Mouse (Mus musculus) neural tube, embryonic 14.5 days (tissue): ENCODE results near the gene Taar6. TPM values are rescaled to one million over a fixed set of nuclear protein-coding genes. Genes with fewer than 3 reads are reported as not detected.

Experiments
- ATAC-seq: fragments of 200-750 bp; cut with Nextera tagmentation; 2 replicates; pipeline ENCODE4 v1.8.0; 2017; ENCODE audit warnings: low read depth, mild to moderate bottlenecking, moderate TSS enrichment, moderate library complexity
- H3K27ac ChIP-seq: fragments of 300-500 bp; sonication (generic); 2 replicates; pipeline ENCODE4 v1.5.1; 2014; ENCODE audit warnings: low read depth, mild to moderate bottlenecking, control low read depth, low read length, moderate library complexity, mixed read lengths
- H3K27me3 ChIP-seq: fragments of 300-500 bp; sonication (generic); 2 replicates; pipeline ENCODE4 v1.6.1; 2014; ENCODE audit warnings: low read length; ENCODE audit not compliant: control insufficient read depth, insufficient read depth
- H3K36me3 ChIP-seq: fragments of 300-500 bp; sonication (generic); 2 replicates; pipeline ENCODE4 v1.6.1; 2014; ENCODE audit warnings: low read length, mixed read lengths; ENCODE audit not compliant: control insufficient read depth, insufficient read depth
- H3K4me1 ChIP-seq: fragments of 300-500 bp; sonication (generic); 2 replicates; pipeline ENCODE4 v1.6.1; 2014; ENCODE audit warnings: low read length; ENCODE audit not compliant: control insufficient read depth, insufficient read depth
- H3K4me2 ChIP-seq: fragments of 300-500 bp; sonication (generic); 2 replicates; pipeline ENCODE4 v1.6.1; 2014; ENCODE audit warnings: mild to moderate bottlenecking, low read depth, low read length, control low read depth
- H3K4me3 ChIP-seq: fragments of 300-500 bp; sonication (generic); 2 replicates; pipeline ENCODE4 v1.5.1; 2014; ENCODE audit warnings: low read depth, low read length, control low read depth, mixed read lengths
- H3K9ac ChIP-seq: fragments of 300-500 bp; sonication (generic); replicated peaks from 2 replicates; pipeline ENCODE4 v1.6.1; 2014; ENCODE audit warnings: low read depth, mild to moderate bottlenecking, control low read depth, low read length, mixed read lengths
- H3K9me3 ChIP-seq: fragments of 300-500 bp; sonication (generic); 2 replicates; pipeline ENCODE4 v1.6.1; 2016; ENCODE audit warnings: low read length; ENCODE audit not compliant: control insufficient read depth
- WGBS: fragments of 180-500 bp; shearing (Covaris S2); extraction: QIAGEN DNeasy Blood & Tissue Kit; methylation state at CpG from one replicate; pipeline ENCODE4 v1.1.7; 2014; 5-methylcytosine and 5-hydroxymethylcytosine counted together
- polyA plus RNA-seq: library from polyadenylated mRNA; unstranded; fragments of >200 nt; fragmentation: Nextera tagmentation; extraction: Ambion mirVana; gene quantifications from 2 replicates; pipeline ENCODE4 v1.2.1, GENCODE M21; 2014

Taar6 gene
- polyA plus RNA-seq, 1 experiment from 2014 or later = not detected

DNA sequence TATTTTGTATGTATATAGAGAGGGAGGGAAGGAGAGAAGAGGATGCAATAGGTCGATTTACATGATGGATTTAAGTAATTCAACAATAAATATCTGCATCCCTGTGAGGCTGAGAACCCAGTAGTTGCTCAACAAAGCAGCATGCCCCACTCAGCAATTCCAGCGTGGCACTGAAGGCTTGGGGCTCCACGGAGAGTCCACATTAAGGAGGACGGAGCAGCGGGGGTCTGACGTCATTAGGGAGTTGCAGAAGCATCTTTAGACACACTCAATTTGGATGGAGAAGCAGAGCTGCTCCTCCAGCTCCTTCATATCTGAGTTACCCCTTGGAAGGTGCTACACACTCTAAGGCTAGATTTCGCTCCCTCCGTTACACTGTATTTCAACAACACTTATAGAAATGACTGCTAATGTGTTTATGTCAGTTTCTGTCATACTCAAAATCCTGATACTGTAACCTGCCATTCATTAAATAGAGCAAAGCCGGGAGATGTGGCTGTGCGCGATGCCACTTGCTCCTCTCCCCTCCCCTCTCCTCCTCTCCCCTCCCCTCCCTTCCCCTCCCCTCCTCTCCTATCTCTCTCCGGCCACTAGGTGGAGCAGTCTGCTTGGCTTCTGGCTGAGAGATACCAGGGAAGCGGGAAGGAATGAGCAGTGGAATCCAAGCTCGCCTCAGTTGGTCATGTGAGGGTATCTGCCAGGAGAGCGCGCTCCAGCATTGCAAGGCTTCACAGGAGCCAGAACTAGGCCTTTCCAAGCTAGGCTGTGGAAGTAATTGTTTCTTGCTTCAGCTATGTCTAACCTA, 6.3 kb downstream of the Taar6 start:
- peak; percentile 83 for ATAC-seq

DNA sequence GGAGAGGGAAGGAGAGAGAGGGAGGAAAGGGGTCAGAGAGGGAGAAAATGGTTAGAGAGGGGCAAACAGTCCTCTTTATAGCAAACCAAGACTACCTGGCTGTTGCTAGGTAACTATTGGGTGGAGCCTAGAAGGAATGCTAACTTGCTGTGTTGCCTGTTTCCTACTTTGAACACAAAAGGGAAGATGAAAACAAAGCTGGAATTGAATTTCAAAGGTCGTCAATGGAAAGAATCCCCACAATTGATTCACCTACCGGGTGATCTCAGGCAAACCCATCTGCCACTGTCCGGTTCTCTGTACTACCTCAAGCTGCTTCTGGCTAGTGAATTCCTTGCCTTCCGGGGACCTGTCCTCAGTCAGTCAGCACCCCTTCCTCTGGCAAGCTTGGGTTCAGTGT, 7.5 kb downstream of the Taar6 start:
- WGBS = 40% methylated on average over 4 of the region's 4 CpGs
- ATAC-seq = no peak

More for the DNA sequence above, 6.3 kb downstream of the Taar6 start:
- H3K9me3 ChIP-seq = no peaks in the 10 kb centered on the region
- 44% methylated on average over 16 of the region's 16 CpGs for WGBS
- H3K4me3 ChIP-seq = no peak overlapping the region
- H3K36me3 ChIP-seq = no peaks in the 10 kb centered on the region
- no peak overlapping the region for H3K9ac ChIP-seq
- no peak overlapping the region for H3K4me2 ChIP-seq
- no peak overlapping the region for H3K27ac ChIP-seq
- H3K4me1 ChIP-seq = no peaks in the 10 kb centered on the region
- H3K27me3 ChIP-seq = no peaks in the 10 kb centered on the region

DNA sequence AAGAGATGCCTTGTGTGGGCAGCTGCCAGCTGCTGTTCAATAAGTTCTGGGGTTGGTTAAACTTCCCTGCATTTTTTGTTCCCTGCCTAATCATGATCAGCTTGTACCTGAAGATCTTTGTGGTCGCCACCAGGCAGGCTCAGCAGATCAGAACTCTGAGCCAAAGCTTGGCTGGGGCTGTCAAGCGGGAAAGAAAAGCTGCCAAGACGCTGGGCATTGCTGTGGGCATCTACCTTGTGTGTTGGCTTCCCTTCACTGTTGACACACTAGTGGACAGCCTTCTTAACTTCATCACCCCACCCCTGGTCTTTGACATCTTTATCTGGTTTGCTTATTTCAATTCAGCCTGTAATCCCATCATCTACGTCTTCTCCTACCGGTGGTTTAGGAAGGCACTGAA, 14.2 kb downstream of the Taar6 start:
- Histone ChIP-seq H3K4me3 (no peak overlapping the region), H3K36me3 (no peaks in the 10 kb centered on the region), H3K4me1 (no peaks in the 10 kb centered on the region), H3K9me3 (no peaks in the 10 kb centered on the region), H3K27me3 (no peaks in the 10 kb centered on the region), H3K27ac (no peak overlapping the region), H3K4me2 (no peak overlapping the region), H3K9ac (no peak overlapping the region)
- ATAC-seq = no peak
- 89% methylated on average over 5 of the region's 5 CpGs for WGBS

More for the DNA sequence above, 7.5 kb downstream of the Taar6 start:
- H3K4me3 ChIP-seq = no peak overlapping the region
- no peak overlapping the region for H3K4me2 ChIP-seq
- no peak overlapping the region for H3K9ac ChIP-seq
- no peak overlapping the region for H3K27ac ChIP-seq
- H3K27me3 ChIP-seq = no peaks in the 10 kb centered on the region
- no peaks in the 10 kb centered on the region for H3K36me3 ChIP-seq
- no peaks in the 10 kb centered on the region for H3K9me3 ChIP-seq
- no peaks in the 10 kb centered on the region for H3K4me1 ChIP-seq

DNA sequence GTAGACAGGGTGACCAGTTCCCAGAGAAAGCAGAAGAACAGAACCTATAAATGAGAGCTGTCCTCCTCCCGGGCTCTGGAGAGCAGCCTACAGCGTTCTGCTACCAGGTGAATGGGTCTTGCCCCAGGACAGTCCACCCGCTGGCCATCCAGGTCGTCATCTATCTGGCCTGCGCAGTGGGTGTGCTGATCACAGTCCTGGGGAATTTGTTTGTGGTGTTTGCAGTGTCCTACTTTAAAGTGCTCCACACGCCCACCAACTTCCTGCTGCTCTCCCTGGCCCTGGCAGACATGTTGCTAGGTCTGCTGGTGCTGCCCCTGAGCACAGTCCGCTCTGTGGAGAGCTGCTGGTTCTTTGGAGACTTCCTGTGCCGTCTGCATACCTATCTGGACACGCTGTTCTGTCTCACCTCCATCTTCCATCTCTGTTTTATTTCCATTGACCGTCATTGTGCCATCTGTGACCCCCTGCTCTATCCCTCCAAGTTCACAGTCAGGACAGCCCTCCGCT, 14.7 kb downstream of the Taar6 start, which contains the start of gene Taar5:
Gene Taar5, plus strand, starts transcription at position 51 of the 510 bp plus-strand sequence.
- Histone ChIP-seq H3K36me3 (no peaks in the 10 kb centered on the region), H3K4me3 (no peak within 1 kb of the TSS), H3K4me2 (no peak within 1 kb of the TSS), H3K4me1 (no peaks in the 10 kb centered on the region), H3K9me3 (no peaks in the 10 kb centered on the region), H3K27ac (no peak within 1 kb of the TSS), H3K27me3 (no peaks in the 10 kb centered on the region), H3K9ac (no peak within 1 kb of the TSS)
- no peak for ATAC-seq
- WGBS = 96% methylated on average over 11 of the region's 11 CpGs

DNA sequence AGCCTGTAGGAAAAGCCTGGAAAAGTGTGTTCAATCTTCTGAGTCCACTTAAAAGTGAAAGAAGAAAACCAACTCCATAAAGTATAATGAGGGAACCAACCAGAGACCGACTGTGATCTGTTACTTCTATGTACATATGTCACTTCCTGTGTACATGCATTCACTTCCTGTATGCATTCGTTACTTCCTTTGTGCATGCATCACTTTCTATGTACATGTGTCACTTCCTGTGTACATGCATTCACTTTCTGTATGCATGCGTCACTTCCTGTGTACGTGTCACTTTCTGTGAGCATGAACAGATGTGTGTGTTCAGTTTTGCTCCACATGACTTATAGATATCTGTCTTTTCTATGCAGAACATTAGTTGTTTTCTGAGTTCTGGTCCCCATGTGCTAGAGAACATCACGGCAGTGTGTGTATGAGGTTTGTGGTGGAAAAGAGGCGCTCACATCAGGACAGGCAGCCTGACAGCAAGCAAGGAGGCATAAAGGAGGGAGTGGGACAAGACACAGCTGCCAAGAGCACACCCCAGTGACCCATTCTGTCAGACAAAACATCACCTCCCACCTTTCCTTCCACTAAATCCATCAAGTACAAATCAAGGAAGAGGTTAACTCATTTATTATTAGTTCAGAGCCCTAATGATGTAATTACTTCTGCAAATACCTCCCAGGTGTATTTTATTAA, 20.4 kb downstream of the Taar6 start:
- H3K4me3 ChIP-seq = no peak overlapping the region
- H3K4me1 ChIP-seq = no peaks in the 10 kb centered on the region
- no peak overlapping the region for H3K4me2 ChIP-seq
- no peaks in the 10 kb centered on the region for H3K36me3 ChIP-seq
- no peak overlapping the region for H3K27ac ChIP-seq
- H3K27me3 ChIP-seq = no peaks in the 10 kb centered on the region
- ATAC-seq = no peak
- H3K9ac ChIP-seq = no peak overlapping the region
- WGBS = 90% methylated on average over 6 of the region's 6 CpGs
- H3K9me3 ChIP-seq = no peaks in the 10 kb centered on the region

DNA sequence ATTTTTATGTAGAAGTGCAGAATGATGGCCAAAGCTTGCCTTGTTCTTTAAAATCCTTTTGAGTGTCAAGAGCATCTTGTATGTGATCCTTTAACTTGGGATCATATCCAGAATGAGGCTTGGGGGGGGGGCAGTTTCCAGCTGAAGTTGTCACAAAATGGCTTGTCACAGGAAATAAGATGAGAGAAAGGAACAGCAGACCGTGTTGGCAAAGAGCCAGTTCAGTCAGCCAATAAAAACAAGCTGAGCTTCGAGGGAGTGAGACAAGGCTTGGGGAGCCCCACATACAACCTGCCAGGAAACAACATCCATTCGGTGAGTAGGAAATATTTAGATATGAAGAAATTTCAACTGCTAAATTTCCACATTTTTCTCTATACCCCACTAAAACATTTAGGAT, 22.0 kb downstream of the Taar6 start:
- H3K27me3 ChIP-seq = no peaks in the 10 kb centered on the region
- no peak overlapping the region for H3K27ac ChIP-seq
- no peak overlapping the region for H3K4me3 ChIP-seq
- no peaks in the 10 kb centered on the region for H3K4me1 ChIP-seq
- no peaks in the 10 kb centered on the region for H3K9me3 ChIP-seq
- ATAC-seq = no peak
- H3K9ac ChIP-seq = no peak overlapping the region
- H3K4me2 ChIP-seq = no peak overlapping the region
- 58% methylated on average over 3 of the region's 3 CpGs for WGBS
- no peaks in the 10 kb centered on the region for H3K36me3 ChIP-seq

DNA sequence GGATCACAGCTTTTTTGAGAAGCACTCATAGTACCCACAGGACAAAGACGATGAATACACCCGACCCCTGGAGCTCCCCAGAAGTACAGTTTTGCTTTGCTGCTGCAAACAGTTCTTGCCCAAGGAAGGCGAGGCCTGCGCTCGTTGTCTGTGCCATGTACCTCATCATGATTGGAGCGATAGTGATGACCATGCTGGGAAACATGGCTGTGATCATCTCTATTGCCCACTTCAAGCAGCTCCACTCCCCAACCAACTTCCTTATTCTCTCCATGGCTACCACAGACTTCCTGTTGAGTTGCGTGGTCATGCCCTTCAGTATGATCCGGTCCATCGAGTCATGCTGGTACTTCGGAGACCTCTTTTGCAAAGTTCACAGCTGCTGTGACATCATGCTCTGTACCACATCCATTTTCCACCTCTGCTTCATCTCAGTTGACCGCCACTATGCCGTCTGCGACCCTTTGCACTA, 25.0 kb downstream of the Taar6 start, which contains the start of gene Taar4:
Gene Taar4, plus strand, starts transcription at position 51 of the 472 bp plus-strand sequence.
- Histone ChIP-seq H3K4me1 (no peaks in the 10 kb centered on the region), H3K36me3 (no peaks in the 10 kb centered on the region), H3K4me3 (no peak within 1 kb of the TSS), H3K27ac (no peak within 1 kb of the TSS), H3K9me3 (no peaks in the 10 kb centered on the region), H3K27me3 (no peaks in the 10 kb centered on the region), H3K4me2 (no peak within 1 kb of the TSS), H3K9ac (no peak within 1 kb of the TSS)
- WGBS = 91% methylated on average over 13 of the region's 13 CpGs
- no peak for ATAC-seq

DNA sequence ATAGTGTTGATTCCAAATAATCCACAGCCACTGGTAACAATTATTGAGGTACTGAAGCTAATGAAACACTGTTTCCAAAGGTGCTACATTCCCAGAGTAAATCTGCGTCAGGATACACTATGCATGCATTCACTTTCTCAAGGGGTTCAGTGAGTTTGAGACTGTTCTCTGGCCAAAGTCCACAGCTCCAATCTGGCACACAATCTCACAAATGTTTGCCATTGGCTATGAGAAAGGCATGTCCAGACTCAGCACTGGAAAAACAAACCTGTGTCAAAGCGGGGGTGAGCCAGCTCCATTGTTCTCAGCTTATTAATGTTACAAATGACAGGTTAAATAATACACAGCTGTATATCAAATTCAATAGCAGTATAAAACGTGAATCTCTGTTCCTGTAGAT, 26.4 kb downstream of the Taar6 start:
- 71% methylated on average over 3 of the region's 3 CpGs for WGBS
- ATAC-seq = no peak

DNA sequence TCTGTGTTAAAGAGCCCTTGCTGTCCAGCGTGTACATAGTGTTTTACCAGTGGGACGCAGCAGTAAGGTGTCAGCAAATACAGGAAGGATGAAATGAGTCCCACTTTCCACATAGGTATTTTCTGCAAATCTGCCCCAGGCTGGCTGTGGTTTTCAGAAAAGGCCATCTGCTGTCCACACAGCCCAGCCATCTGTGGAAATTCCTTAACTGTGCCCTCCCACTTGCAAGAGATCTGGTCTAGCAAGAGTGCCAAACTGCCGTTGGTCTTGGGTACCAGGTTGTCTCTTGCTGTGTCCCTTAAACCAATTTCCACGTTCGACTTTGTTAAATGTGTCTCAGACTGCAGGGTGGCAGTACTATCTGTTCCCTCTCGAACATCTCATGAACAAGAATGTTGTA, 33.7 kb downstream of the Taar6 start:
- WGBS = 85% methylated on average over 6 of the region's 6 CpGs
- ATAC-seq = no peak
- Histone ChIP-seq H3K9ac (no peak overlapping the region), H3K27me3 (no peaks in the 10 kb centered on the region), H3K4me1 (no peaks in the 10 kb centered on the region), H3K36me3 (no peaks in the 10 kb centered on the region), H3K4me3 (no peak overlapping the region), H3K4me2 (no peak overlapping the region), H3K27ac (no peak overlapping the region), H3K9me3 (no peaks in the 10 kb centered on the region)

More for the DNA sequence above, 26.4 kb downstream of the Taar6 start:
- Histone ChIP-seq H3K36me3 (no peaks in the 10 kb centered on the region), H3K27ac (no peak overlapping the region), H3K9me3 (no peaks in the 10 kb centered on the region), H3K27me3 (no peaks in the 10 kb centered on the region), H3K9ac (no peak overlapping the region), H3K4me1 (no peaks in the 10 kb centered on the region), H3K4me3 (no peak overlapping the region), H3K4me2 (no peak overlapping the region)
